Mouse (Mus musculus) midbrain, postnatal 0 days (tissue): ENCODE measurements around the gene Polr2c. TPM values are rescaled to one million over a fixed set of nuclear protein-coding genes. Genes with fewer than 3 reads are reported as not detected.

ENCODE experiments used
- ATAC-seq: fragments of 200-750 bp; cut with Nextera tagmentation; 2 replicates; pipeline ENCODE4 v1.8.0; 2017; ENCODE audit warnings: moderate number of reproducible peaks, mild to moderate bottlenecking, moderate TSS enrichment, moderate library complexity; ENCODE audit not compliant: low FRiP score
- DNase-seq: peaks from one replicate; pipeline ENCODE4 v3.0.0-alpha.2; 2015; ENCODE audit warnings: low spot score
- H3K27ac ChIP-seq: fragments of 300-500 bp; sonication (generic); 2 replicates; pipeline ENCODE4 v1.5.1; 2014; ENCODE audit warnings: low read depth, mild to moderate bottlenecking, low read length, mixed read lengths
- H3K27me3 ChIP-seq: fragments of 300-500 bp; sonication (generic); 2 replicates; pipeline ENCODE4 v1.6.1; 2014; ENCODE audit warnings: low read length, control low read depth, mixed read lengths; ENCODE audit not compliant: insufficient read depth
- H3K36me3 ChIP-seq: fragments of 300-500 bp; sonication (generic); 2 replicates; pipeline ENCODE4 v1.6.1; 2014; ENCODE audit warnings: low read length, control low read depth, mixed read lengths; ENCODE audit not compliant: insufficient read depth
- H3K4me1 ChIP-seq: fragments of 300-500 bp; sonication (generic); 2 replicates; pipeline ENCODE4 v1.6.1; 2014; ENCODE audit warnings: mild to moderate bottlenecking, control low read depth, antibody characterized with exemption, low read length, mixed read lengths; ENCODE audit not compliant: insufficient read depth
- H3K4me2 ChIP-seq: fragments of 300-500 bp; sonication (generic); 2 replicates; pipeline ENCODE4 v1.6.1; 2014; ENCODE audit warnings: low read depth, mild to moderate bottlenecking, low read length, mixed read lengths; ENCODE audit not compliant: poor library complexity, severe bottlenecking
- H3K4me3 ChIP-seq: fragments of 300-500 bp; sonication (generic); 2 replicates; pipeline ENCODE4 v1.5.1; 2014; ENCODE audit warnings: low read depth, mild to moderate bottlenecking, low read length, moderate library complexity
- H3K9ac ChIP-seq: fragments of 300-500 bp; sonication (generic); replicated peaks from 2 replicates; pipeline ENCODE4 v1.6.1; 2014; ENCODE audit warnings: mild to moderate bottlenecking, low read length, moderate library complexity, mixed read lengths; ENCODE audit not compliant: poor library complexity, severe bottlenecking
- H3K9me3 ChIP-seq: fragments of 300-500 bp; sonication (generic); 2 replicates; pipeline ENCODE4 v1.6.1; 2016; ENCODE audit warnings: low read length, control low read depth
- CTCF ChIP-seq: IDR thresholded peaks from 2 replicates; pipeline ENCODE4 v1.5.1; 2016; ENCODE audit warnings: antibody characterized with exemption, mild to moderate bottlenecking
- WGBS: fragments of 180-500 bp; shearing (Covaris S2); extraction: QIAGEN DNeasy Blood & Tissue Kit; methylation state at CpG from one replicate; pipeline ENCODE4 v1.1.7; 2014; 5-methylcytosine and 5-hydroxymethylcytosine counted together
- polyA plus RNA-seq: library from polyadenylated mRNA; unstranded; fragments of >200 nt; fragmentation: Nextera tagmentation; extraction: Ambion mirVana; gene quantifications from 2 replicates; pipeline ENCODE4 v1.2.1, GENCODE M21; 2015
- total RNA-seq: library from RNA; depleted of rRNA; stranded (reverse); fragments of >200 nt; gene quantifications from 2 replicates; pipeline ENCODE4 v1.2.3, GENCODE M21; 2014

Polr2c gene
- total and polyA plus RNA-seq, 2 experiments from 2014 or later, result 62.5 to 93.3 TPM

- Histone ChIP-seq H3K36me3 (peaks cover 34% of the 10 kb centered on the region), H3K4me1 (no peaks in the 10 kb centered on the region), H3K4me3 (peak overlapping the region; percentile 94; the same call in 1 of the 2 replicates), H3K27me3 (no peaks in the 10 kb centered on the region), H3K27ac (no peak overlapping the region), H3K9ac (no peak overlapping the region), H3K9me3 (no peaks in the 10 kb centered on the region), H3K4me2 (no peak overlapping the region)
- 33% methylated on average over 5 of the region's 5 CpGs for WGBS
- TF ChIP-seq CTCF, result no peak
- ATAC-seq (0 out of 2 replicates have a peak, but pooled peaks have one; percentile 9), DNase-seq (no peak)
These were observed 272 bp upstream of the Polr2c start for GRCm38 (mm10) chr8:94857011-94857345.

GRCm38 (mm10) chr8:94861352-94861910, 4.2 kb downstream of the Polr2c start:
- DNase-seq (peak; percentile 72), ATAC-seq (no peak)
- TF ChIP-seq CTCF, result peak; percentile 90
- no peak overlapping the region for H3K27ac ChIP-seq
- H3K27me3 ChIP-seq, result no peaks in the 10 kb centered on the region
- H3K4me3 ChIP-seq, result no peak overlapping the region
- H3K9me3 ChIP-seq, result no peaks in the 10 kb centered on the region
- H3K4me2 ChIP-seq, result no peak overlapping the region
- H3K9ac ChIP-seq, result no peak overlapping the region
- 78% methylated on average over 8 of the region's 8 CpGs for WGBS
- no peaks in the 10 kb centered on the region for H3K4me1 ChIP-seq
- peaks cover 46% of the 10 kb centered on the region for H3K36me3 ChIP-seq

DNA sequence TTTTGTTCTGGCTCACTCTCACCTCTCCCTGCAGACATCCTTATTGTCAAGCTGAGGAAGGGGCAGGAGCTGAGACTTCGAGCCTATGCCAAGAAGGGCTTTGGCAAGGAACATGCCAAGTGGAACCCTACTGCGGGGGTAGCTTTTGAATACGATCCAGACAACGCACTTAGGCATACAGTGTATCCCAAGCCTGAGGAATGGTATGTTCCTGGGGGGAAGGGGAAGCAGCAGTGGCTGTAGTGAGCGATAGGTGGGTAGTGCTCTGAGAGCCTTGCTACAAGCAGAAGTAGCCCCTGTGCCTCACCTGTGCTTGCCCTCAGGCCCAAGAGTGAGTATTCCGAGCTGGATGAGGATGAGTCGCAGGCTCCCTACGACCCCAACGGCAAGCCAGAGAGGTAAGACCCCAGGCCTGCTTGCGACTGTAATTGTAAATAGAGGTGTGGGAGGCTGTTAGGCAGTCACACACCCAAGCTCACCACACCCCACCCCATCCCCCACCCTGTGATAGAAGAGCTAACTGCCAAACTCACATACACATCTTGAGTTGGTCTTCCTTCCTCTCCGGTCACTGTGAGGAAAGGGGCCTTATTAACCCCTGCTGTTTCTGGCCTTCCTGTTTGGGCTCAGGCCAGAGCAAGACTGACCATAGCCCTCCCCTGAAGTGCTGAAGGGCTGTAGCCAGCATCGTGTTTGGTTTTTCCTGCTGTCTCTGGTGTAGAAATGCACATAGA, 5.4 kb downstream of the Polr2c start:
- ATAC-seq (no peak), DNase-seq (no peak)
- H3K4me2 ChIP-seq, result no peak overlapping the region
- no peak overlapping the region for H3K27ac ChIP-seq
- no peaks in the 10 kb centered on the region for H3K27me3 ChIP-seq
- H3K36me3 ChIP-seq, result peaks cover 53% of the 10 kb centered on the region
- H3K9ac ChIP-seq, result no peak overlapping the region
- no peak overlapping the region for H3K4me3 ChIP-seq
- TF ChIP-seq CTCF, result no peak
- no peaks in the 10 kb centered on the region for H3K9me3 ChIP-seq
- no peaks in the 10 kb centered on the region for H3K4me1 ChIP-seq
- 89% methylated on average over 12 of the region's 12 CpGs for WGBS

DNA sequence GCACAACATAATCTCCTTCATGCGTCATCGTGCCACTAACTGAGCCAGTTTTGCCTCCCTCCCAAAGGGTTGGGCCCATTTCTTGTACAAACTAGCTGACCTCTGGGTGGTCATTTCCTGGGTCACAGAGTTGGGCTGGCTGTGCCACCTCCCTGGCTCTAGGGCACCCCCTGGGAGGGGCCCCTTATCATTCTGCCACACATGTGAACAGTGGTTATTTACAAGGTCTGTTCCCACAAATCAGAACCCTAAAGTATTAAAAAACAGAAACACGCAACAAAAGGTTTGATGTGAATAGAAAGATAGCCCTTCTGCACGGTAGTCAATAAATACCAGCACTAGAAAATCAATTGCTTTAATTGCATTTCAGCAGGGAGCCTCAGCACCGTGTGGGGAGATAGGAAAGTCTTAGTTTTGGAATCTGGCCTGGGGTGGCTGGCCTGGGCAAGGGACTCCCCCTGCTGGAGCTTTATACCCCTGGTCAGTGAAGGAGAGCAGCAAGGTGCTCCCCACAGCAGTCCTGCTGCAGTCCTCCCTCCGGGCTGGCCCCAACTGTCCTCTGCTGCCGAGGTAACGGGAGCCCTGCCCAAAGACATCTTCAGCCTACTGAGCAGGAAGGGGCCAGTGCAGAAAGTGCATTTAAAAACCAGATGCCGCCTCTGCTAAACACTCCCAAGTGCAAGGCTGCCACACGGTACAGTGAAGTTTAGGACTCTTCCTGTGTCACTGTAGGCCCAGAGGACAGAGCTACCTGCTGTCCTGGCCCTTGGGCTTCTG, 6.8 kb downstream of the Polr2c start:
- Histone ChIP-seq H3K36me3 (peaks cover 53% of the 10 kb centered on the region), H3K4me3 (no peak overlapping the region), H3K4me2 (no peak overlapping the region), H3K9ac (no peak overlapping the region), H3K9me3 (no peaks in the 10 kb centered on the region), H3K4me1 (peaks cover 10% of the 10 kb centered on the region), H3K27me3 (no peaks in the 10 kb centered on the region), H3K27ac (no peak overlapping the region)
- DNase-seq (no peak), ATAC-seq (no peak)
- 0 out of 2 replicates have a peak, but pooled peaks have one; percentile 8 for TF ChIP-seq CTCF
- WGBS, result 78% methylated on average over 10 of the region's 10 CpGs

DNA sequence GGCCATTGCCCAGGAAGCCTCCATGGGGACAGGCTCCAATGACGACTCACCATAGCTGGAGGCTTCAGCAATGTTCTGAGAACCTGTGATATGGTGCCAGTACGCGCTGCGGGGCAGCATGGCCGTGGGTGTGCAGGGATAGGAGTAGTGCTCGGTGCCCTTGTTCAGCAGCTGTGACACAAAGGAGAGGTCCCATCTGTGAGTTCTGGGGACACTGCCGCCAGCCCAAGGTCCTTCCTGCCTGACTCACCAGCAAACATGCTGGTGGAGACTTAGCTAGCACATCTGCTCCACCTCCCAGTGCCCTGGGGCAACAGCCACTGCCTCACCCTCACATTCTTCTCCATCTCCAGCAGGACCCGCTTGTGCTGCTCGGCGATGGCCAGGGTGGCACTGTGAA, 8.0 kb downstream of the Polr2c start:
- TF ChIP-seq CTCF, result no peak
- Histone ChIP-seq H3K27ac (no peak overlapping the region), H3K27me3 (no peaks in the 10 kb centered on the region), H3K4me1 (peaks cover 17% of the 10 kb centered on the region), H3K4me3 (no peak overlapping the region), H3K9me3 (no peaks in the 10 kb centered on the region), H3K4me2 (no peak overlapping the region), H3K9ac (no peak overlapping the region), H3K36me3 (peaks cover 49% of the 10 kb centered on the region)
- ATAC-seq (no peak), DNase-seq (no peak)
- 88% methylated on average over 10 of the region's 10 CpGs for WGBS

DNA sequence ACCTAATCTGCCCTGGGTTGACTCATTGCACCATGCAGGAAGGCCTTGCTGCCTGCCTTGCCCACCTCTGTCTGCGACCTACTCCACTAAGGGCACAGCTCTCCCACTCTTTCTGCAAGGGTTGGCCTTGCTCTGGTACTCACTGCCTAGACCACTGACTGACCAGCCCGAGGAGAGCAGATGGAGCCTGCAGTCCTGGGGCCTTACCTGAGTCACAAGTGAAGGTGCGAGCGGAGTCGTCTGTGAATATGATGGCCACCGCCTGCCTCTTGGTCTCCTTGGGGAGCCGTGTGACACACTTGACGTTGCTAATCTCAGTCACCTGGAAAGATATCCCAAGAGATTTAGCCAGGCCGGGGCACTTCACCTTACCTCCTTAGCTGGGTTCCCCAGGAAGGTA, 9.7 kb downstream of the Polr2c start:
- Histone ChIP-seq H3K4me1 (peaks cover 17% of the 10 kb centered on the region), H3K27me3 (no peaks in the 10 kb centered on the region), H3K27ac (no peak overlapping the region), H3K9ac (no peak overlapping the region), H3K9me3 (no peaks in the 10 kb centered on the region), H3K4me3 (no peak overlapping the region), H3K36me3 (peaks cover 39% of the 10 kb centered on the region), H3K4me2 (no peak overlapping the region)
- DNase-seq, result no peak
- no peak for TF ChIP-seq CTCF
- ATAC-seq, result no peak
- 92% methylated on average over 9 of the region's 9 CpGs for WGBS
